Mouse (Mus musculus) layer of hippocampus, adult 2 months (tissue): ENCODE data around the gene Mical3. TPM values are rescaled to one million over a fixed set of nuclear protein-coding genes. Genes with fewer than 3 reads are reported as not detected.

Source experiments
- DNase-seq, 2 experiments: peaks; one replicate each; pipeline ENCODE4 v3.0.0; 2022; ENCODE audit warnings: low spot score in 2 of 2
- H3K27ac ChIP-seq: fragments of 200-600 bp; 2 replicates; pipeline ENCODE4 v1.8.1; 2022
- H3K4me3 ChIP-seq: fragments of 200-600 bp; 2 replicates; pipeline ENCODE4 v1.8.1; 2022; ENCODE audit warnings: mild to moderate bottlenecking
- CTCF ChIP-seq: fragments of 200-600 bp; conservative IDR thresholded peaks from 2 replicates; pipeline ENCODE4 v1.8.1; 2022; ENCODE audit warnings: antibody characterized with exemption, mild to moderate bottlenecking, moderate library complexity
- total RNA-seq, 2 experiments: library from RNA; stranded (reverse); gene quantifications; 2 replicates each; pipeline ENCODE4 v1.2.3; 2021

Mical3 gene
- total RNA-seq, 2 experiments from 2014 or later = 89.5 to 94.6 TPM

GRCm38 (mm10) chr6:120957331-120957730, 173.5 kb downstream of the Mical3 start:
- no peak for DNase-seq
- Histone ChIP-seq H3K4me3 (no peak overlapping the region), H3K27ac (no peak overlapping the region)
- TF ChIP-seq CTCF = no peak

- 0 out of 2 replicates have a peak overlapping the region, but pooled peaks have one; percentile 12 for H3K27ac ChIP-seq
- no peak for DNase-seq
These were observed 174.3 kb downstream of the Mical3 start for GRCm38 (mm10) chr6:120956259-120957161.

GRCm38 (mm10) chr6:120955215-120955614, 175.6 kb downstream of the Mical3 start:
- Histone ChIP-seq H3K27ac (peak overlapping the region; percentile 12; the same call in 1 of the 2 replicates), H3K4me3 (no peak overlapping the region)
- no peak for TF ChIP-seq CTCF
- DNase-seq = no peak

More at GRCm38 (mm10) chr6:120956259-120957161, 174.3 kb downstream of the Mical3 start:
- TF ChIP-seq CTCF = no peak
- no peak overlapping the region for H3K4me3 ChIP-seq

GRCm38 (mm10) chr6:120954241-120954640, 176.6 kb downstream of the Mical3 start:
- Histone ChIP-seq H3K27ac (peak overlapping the region; percentile 12; the same call in 1 of the 2 replicates), H3K4me3 (no peak overlapping the region)
- no peak for DNase-seq
- TF ChIP-seq CTCF = no peak

DNA sequence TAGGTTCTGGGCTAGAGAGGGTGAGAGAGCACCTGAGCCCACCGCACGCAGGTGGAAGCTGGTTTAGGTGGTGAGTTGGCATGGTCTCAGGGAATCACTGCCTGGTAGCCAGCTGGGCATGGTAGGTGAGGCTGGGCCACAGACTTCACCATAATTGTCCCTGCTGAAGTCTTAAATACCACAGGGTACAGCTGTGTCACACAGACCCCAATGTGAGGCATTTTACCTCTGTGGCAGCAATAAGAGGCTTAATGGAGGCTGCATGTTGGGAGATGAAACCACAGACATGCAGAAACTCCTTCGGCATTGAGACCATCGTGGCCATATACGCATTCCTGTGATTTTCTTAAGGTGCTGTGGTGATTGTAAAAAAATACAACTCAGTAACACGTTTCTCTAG, 178.3 kb downstream of the Mical3 start:
- Histone ChIP-seq H3K27ac (no peak overlapping the region), H3K4me3 (no peak overlapping the region)
- TF ChIP-seq CTCF = no peak
- DNase-seq = no peak

DNA sequence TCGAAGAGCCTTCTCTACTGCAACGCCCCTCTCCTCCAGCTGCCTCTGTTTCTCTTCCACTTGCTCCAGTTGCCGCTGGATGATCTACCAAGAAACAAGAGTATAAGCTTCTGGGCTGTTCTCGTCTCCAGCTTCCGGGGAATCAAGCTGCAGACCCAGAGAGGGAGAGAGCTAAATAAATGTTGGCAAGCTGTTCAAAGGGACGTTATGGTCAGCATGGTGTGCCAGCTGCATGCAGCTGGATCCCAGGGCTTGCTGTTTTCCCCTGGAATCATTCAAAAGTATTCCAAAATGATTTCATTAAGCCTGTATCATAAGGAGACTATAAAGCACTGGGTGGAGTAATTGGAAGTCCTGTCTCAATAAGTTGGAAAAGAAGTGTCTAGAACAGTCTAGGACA, 179.5 kb downstream of the Mical3 start:
- Histone ChIP-seq H3K4me3 (no peak overlapping the region), H3K27ac (no peak overlapping the region)
- TF ChIP-seq CTCF = no peak
- DNase-seq = no peak

GRCm38 (mm10) chr6:120945510-120945909, 185.3 kb downstream of the Mical3 start:
- no peak for DNase-seq

GRCm38 (mm10) chr6:120943964-120944363, 186.8 kb downstream of the Mical3 start:
- Histone ChIP-seq H3K27ac (no peak overlapping the region), H3K4me3 (no peak overlapping the region)
- no peak for DNase-seq
- no peak for TF ChIP-seq CTCF

More at GRCm38 (mm10) chr6:120945510-120945909, 185.3 kb downstream of the Mical3 start:
- TF ChIP-seq CTCF = no peak
- Histone ChIP-seq H3K27ac (no peak overlapping the region), H3K4me3 (no peak overlapping the region)

DNA sequence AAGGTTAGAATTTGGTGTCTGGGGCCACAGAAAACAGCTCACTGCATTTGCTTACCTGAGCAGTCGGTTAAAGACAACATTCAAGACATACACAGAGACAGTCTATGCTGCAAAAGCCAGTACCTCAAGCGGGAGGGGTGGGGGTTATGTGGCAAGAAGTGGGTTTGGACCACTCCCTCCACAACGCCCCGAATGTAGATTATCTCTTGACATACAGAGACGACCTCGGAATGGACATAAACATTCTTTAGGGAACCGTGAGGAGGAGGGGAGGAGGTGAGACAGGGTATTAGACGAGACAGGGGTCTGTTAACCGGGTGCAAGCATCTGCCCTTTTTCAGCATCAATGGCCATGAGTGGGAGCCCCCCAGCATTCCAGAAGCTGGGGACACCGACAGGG, 187.2 kb downstream of the Mical3 start:
- Histone ChIP-seq H3K27ac (no peak overlapping the region), H3K4me3 (no peak overlapping the region)
- no peak for DNase-seq
- no peak for TF ChIP-seq CTCF

DNA sequence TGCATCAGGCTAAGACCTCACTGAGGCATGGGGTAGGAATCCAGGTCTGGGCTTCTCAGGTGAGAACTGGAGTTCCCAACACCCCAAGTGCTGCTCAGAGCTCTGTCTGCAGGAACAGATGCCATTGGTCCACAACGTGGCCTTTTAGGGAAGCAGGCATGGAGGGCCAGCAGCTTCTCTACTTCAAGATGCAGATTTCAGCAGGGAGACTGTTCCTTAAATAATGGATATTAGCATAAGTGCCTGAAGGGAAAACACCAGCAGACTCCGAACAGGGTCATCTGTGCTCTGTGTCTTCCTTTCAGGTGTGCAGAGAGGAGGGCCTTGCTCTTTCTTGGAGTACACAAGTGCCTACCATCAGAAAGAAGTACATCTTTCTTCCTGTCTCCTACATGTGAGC, 187.7 kb downstream of the Mical3 start:
- H3K4me3 ChIP-seq = no peak overlapping the region
- no peak overlapping the region for H3K27ac ChIP-seq
- TF ChIP-seq CTCF = no peak
- DNase-seq = no peak

- TF ChIP-seq CTCF = no peak
- Histone ChIP-seq H3K27ac (peak overlapping the region; percentile 68), H3K4me3 (no peak overlapping the region)
- peak in 1 of 2 experiments; percentile 35 for DNase-seq
These were observed 189.2 kb downstream of the Mical3 start for GRCm38 (mm10) chr6:120941575-120941974.

- DNase-seq = no peak
- H3K27ac ChIP-seq = peak overlapping the region; percentile 68; the same call in 1 of the 2 replicates
- H3K4me3 ChIP-seq = no peak overlapping the region
- no peak for TF ChIP-seq CTCF
These were observed 189.7 kb downstream of the Mical3 start for GRCm38 (mm10) chr6:120941084-120941481.

DNA sequence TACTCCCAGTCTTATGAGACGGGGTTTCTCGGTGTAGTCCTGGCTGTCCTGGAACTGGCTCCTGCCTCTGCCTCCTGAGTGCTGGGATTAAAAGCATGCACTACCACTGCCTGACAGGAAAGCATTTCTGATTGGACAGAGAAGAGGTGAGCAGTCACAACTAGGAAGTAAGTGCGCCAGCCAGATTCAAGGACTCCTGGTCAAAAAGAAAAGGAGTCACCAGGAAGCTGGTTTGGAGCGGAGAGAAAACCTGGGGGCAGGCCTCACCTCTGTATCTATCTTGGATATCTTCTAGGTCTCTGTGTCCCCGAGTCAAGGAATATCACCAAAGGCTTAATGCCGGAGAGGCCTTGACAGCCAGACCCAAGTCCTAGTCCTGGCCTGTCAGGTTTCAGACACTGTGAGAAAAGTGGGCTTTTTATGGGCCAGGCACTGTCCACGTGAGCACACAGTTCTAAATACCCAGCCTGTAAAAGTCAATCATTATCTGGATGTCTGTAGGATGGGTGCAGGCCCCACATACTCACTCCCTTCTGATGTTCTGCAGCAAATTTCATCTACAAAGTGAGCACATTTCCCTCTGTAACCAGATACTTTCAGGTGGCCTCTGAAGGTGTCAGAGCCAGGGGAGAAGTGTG, 190.2 kb downstream of the Mical3 start:
- Histone ChIP-seq H3K27ac (no peak overlapping the region), H3K4me3 (no peak overlapping the region)
- no peak for TF ChIP-seq CTCF
- DNase-seq = no peak
